Mouse (Mus musculus) intestine, embryonic 16.5 days (tissue): Measurements from ENCODE around the gene Ttyh2. TPM values are rescaled to one million over a fixed set of nuclear protein-coding genes. Genes with fewer than 3 reads are reported as not detected.

Source experiments
- ATAC-seq: fragments of 200-750 bp; cut with Nextera tagmentation; 2 replicates; pipeline ENCODE4 v1.8.0; 2017; ENCODE audit warnings: moderate TSS enrichment, moderate library complexity
- H3K27ac ChIP-seq: fragments of 300-500 bp; sonication (generic); 2 replicates; pipeline ENCODE4 v1.5.1; 2014; ENCODE audit warnings: mild to moderate bottlenecking, low read length
- H3K27me3 ChIP-seq: fragments of 300-500 bp; sonication (generic); replicated peaks from 2 replicates; pipeline ENCODE4 v1.6.1; 2014; ENCODE audit warnings: low read length, control low read depth, mixed read lengths; ENCODE audit not compliant: control insufficient read depth, insufficient read depth
- H3K36me3 ChIP-seq: fragments of 300-500 bp; sonication (generic); 2 replicates; pipeline ENCODE4 v1.6.1; 2014; ENCODE audit warnings: low read length, control low read depth; ENCODE audit not compliant: control insufficient read depth, insufficient read depth
- H3K4me1 ChIP-seq: fragments of 300-500 bp; sonication (generic); 2 replicates; pipeline ENCODE4 v1.6.1; 2014; ENCODE audit warnings: low read length, control low read depth, mixed read lengths; ENCODE audit not compliant: control insufficient read depth, insufficient read depth
- H3K4me2 ChIP-seq: fragments of 300-500 bp; sonication (generic); 2 replicates; pipeline ENCODE4 v1.6.1; 2014; ENCODE audit warnings: low read depth, low read length, control low read depth
- H3K4me3 ChIP-seq: fragments of 300-500 bp; sonication (generic); 2 replicates; pipeline ENCODE4 v1.5.1; 2014; ENCODE audit warnings: mild to moderate bottlenecking, low read length
- H3K9ac ChIP-seq: fragments of 300-500 bp; sonication (generic); 2 replicates; pipeline ENCODE4 v1.6.1; 2014; ENCODE audit warnings: low read depth, low read length
- H3K9me3 ChIP-seq: fragments of 300-500 bp; sonication (generic); 2 replicates; pipeline ENCODE4 v1.6.1; 2016; ENCODE audit warnings: low read length, control low read depth; ENCODE audit not compliant: control insufficient read depth
- WGBS: fragments of 180-500 bp; shearing (Covaris S2); extraction: QIAGEN DNeasy Blood & Tissue Kit; methylation state at CpG from one replicate; pipeline ENCODE4 v1.1.7; 2014; 5-methylcytosine and 5-hydroxymethylcytosine counted together
- polyA plus RNA-seq: library from polyadenylated mRNA; unstranded; fragments of >200 nt; fragmentation: Nextera tagmentation; extraction: Ambion mirVana; gene quantifications from 2 replicates; pipeline ENCODE4 v1.2.1, GENCODE M21; 2015

Ttyh2 gene
- polyA plus RNA-seq, 1 experiment from 2014 or later = 39.1 TPM

GRCm38 (mm10) chr11:114655350-114656008 is 19.8 kb upstream of the Ttyh2 start:
- no peaks in the 10 kb centered on the region for H3K4me1 ChIP-seq
- H3K4me2 ChIP-seq = no peak overlapping the region
- WGBS = 83% methylated on average over 7 of the region's 7 CpGs
- no peak for ATAC-seq
- no peak overlapping the region for H3K4me3 ChIP-seq
- H3K9me3 ChIP-seq = no peaks in the 10 kb centered on the region
- H3K27me3 ChIP-seq = peaks cover 4% of the 10 kb centered on the region; the same call in 1 of the 2 replicates
- no peak overlapping the region for H3K9ac ChIP-seq
- H3K27ac ChIP-seq = no peak overlapping the region
- H3K36me3 ChIP-seq = no peaks in the 10 kb centered on the region

- 32% methylated on average over 27 of the region's 27 CpGs for WGBS
- H3K27me3 ChIP-seq = peaks cover 4% of the 10 kb centered on the region; the same call in 1 of the 2 replicates
- no peak overlapping the region for H3K9ac ChIP-seq
- no peak overlapping the region for H3K4me2 ChIP-seq
- no peak for ATAC-seq
- H3K4me1 ChIP-seq = no peaks in the 10 kb centered on the region
- H3K4me3 ChIP-seq = no peak overlapping the region
- no peaks in the 10 kb centered on the region for H3K36me3 ChIP-seq
- H3K9me3 ChIP-seq = no peaks in the 10 kb centered on the region
- no peak overlapping the region for H3K27ac ChIP-seq
Observed at GRCm38 (mm10) chr11:114656994-114657644, 18.1 kb upstream of the Ttyh2 start.

- H3K4me3 ChIP-seq = no peak overlapping the region
- no peaks in the 10 kb centered on the region for H3K9me3 ChIP-seq
- ATAC-seq = no peak
- no peaks in the 10 kb centered on the region for H3K4me1 ChIP-seq
- no peaks in the 10 kb centered on the region for H3K36me3 ChIP-seq
- no peak overlapping the region for H3K4me2 ChIP-seq
- 12% methylated on average over 7 of the region's 7 CpGs for WGBS
- H3K27ac ChIP-seq = no peak overlapping the region
- no peak overlapping the region for H3K9ac ChIP-seq
- peaks cover 4% of the 10 kb centered on the region; the same call in 1 of the 2 replicates for H3K27me3 ChIP-seq
Observed at GRCm38 (mm10) chr11:114657737-114658136, 17.5 kb upstream of the Ttyh2 start.

GRCm38 (mm10) chr11:114662161-114662560 is 13.1 kb upstream of the Ttyh2 start:
- H3K27me3 ChIP-seq = no peaks in the 10 kb centered on the region
- H3K4me3 ChIP-seq = no peak overlapping the region
- ATAC-seq = no peak
- H3K4me1 ChIP-seq = no peaks in the 10 kb centered on the region
- H3K9ac ChIP-seq = no peak overlapping the region
- WGBS = 87% methylated on average over 14 of the region's 14 CpGs
- H3K9me3 ChIP-seq = no peaks in the 10 kb centered on the region
- no peak overlapping the region for H3K27ac ChIP-seq
- no peak overlapping the region for H3K4me2 ChIP-seq
- H3K36me3 ChIP-seq = no peaks in the 10 kb centered on the region

- Histone ChIP-seq H3K9me3 (no peaks in the 10 kb centered on the region), H3K4me1 (no peaks in the 10 kb centered on the region), H3K4me3 (no peak overlapping the region), H3K27me3 (0 out of 2 replicates have a peak, but pooled peaks cover 2% of the 10 kb centered on the region), H3K9ac (no peak overlapping the region), H3K27ac (no peak overlapping the region), H3K36me3 (no peaks in the 10 kb centered on the region), H3K4me2 (no peak overlapping the region)
- ATAC-seq = no peak
- WGBS = 33% methylated on average over 6 of the region's 6 CpGs
Observed at GRCm38 (mm10) chr11:114662746-114663362, 12.4 kb upstream of the Ttyh2 start.

GRCm38 (mm10) chr11:114664164-114664563 is 11.1 kb upstream of the Ttyh2 start:
- Histone ChIP-seq H3K36me3 (no peaks in the 10 kb centered on the region), H3K9me3 (no peaks in the 10 kb centered on the region), H3K27ac (no peak overlapping the region), H3K4me2 (no peak overlapping the region), H3K9ac (no peak overlapping the region), H3K4me1 (no peaks in the 10 kb centered on the region), H3K4me3 (no peak overlapping the region), H3K27me3 (0 out of 2 replicates have a peak, but pooled peaks cover 3% of the 10 kb centered on the region)
- 73% methylated on average over 7 of the region's 7 CpGs for WGBS
- ATAC-seq = no peak

- Histone ChIP-seq H3K4me2 (no peak overlapping the region), H3K27ac (no peak overlapping the region), H3K27me3 (0 out of 2 replicates have a peak, but pooled peaks cover 3% of the 10 kb centered on the region), H3K4me1 (peaks cover 10% of the 10 kb centered on the region), H3K4me3 (no peak overlapping the region), H3K9ac (no peak overlapping the region), H3K9me3 (no peaks in the 10 kb centered on the region), H3K36me3 (no peaks in the 10 kb centered on the region)
- no peak for ATAC-seq
- 75% methylated on average over 2 of the region's 2 CpGs for WGBS
Observed at GRCm38 (mm10) chr11:114665463-114665862, 9.8 kb upstream of the Ttyh2 start.

- Histone ChIP-seq H3K4me2 (no peak overlapping the region), H3K9me3 (no peaks in the 10 kb centered on the region), H3K4me3 (no peak overlapping the region), H3K36me3 (peaks cover 2% of the 10 kb centered on the region; the same call in 1 of the 2 replicates), H3K4me1 (peaks cover 22% of the 10 kb centered on the region), H3K27me3 (0 out of 2 replicates have a peak, but pooled peaks cover 3% of the 10 kb centered on the region), H3K9ac (no peak overlapping the region), H3K27ac (no peak overlapping the region)
- 15% methylated on average over 13 of the region's 13 CpGs for WGBS
- no peak for ATAC-seq
Observed at GRCm38 (mm10) chr11:114666786-114667185, 8.4 kb upstream of the Ttyh2 start.

GRCm38 (mm10) chr11:114667236-114667931 is 7.8 kb upstream of the Ttyh2 start:
- peaks cover 22% of the 10 kb centered on the region for H3K4me1 ChIP-seq
- H3K36me3 ChIP-seq = peaks cover 6% of the 10 kb centered on the region; the same call in 1 of the 2 replicates
- 0 out of 2 replicates have a peak, but pooled peaks cover 3% of the 10 kb centered on the region for H3K27me3 ChIP-seq
- no peak overlapping the region for H3K4me2 ChIP-seq
- ATAC-seq = no peak
- H3K9me3 ChIP-seq = no peaks in the 10 kb centered on the region
- no peak overlapping the region for H3K27ac ChIP-seq
- WGBS = 44% methylated on average over 16 of the region's 18 CpGs
- no peak overlapping the region for H3K9ac ChIP-seq
- no peak overlapping the region for H3K4me3 ChIP-seq
